Mouse (Mus musculus) ES-Bruce4 (cell line): ENCODE results near the gene Ptpn11. TPM values are rescaled to one million over a fixed set of nuclear protein-coding genes. Genes with fewer than 3 reads are reported as not detected.
"Not testable (repeated sequence)": the region's sequence is repeated elsewhere in the genome, so short reads cannot be mapped to it uniquely, and the experiment has no call there.

ENCODE experiments used
- H3K27ac ChIP-seq: 2 replicates; pipeline ENCODE4 v1.5.1; 2012; ENCODE audit warnings: low read length, inconsistent platforms; ENCODE audit not compliant: insufficient read depth
- H3K27me3 ChIP-seq: 2 replicates; pipeline ENCODE4 v1.6.1; 2012; ENCODE audit warnings: mild to moderate bottlenecking, low read length, inconsistent platforms; ENCODE audit not compliant: control insufficient read depth, poor library complexity, insufficient read depth, severe bottlenecking
- H3K36me3 ChIP-seq: 2 replicates; pipeline ENCODE4 v1.6.1; 2012; ENCODE audit warnings: inconsistent platforms, mild to moderate bottlenecking, low read length, moderate library complexity; ENCODE audit not compliant: control insufficient read depth, poor library complexity, insufficient read depth, severe bottlenecking
- H3K4me1 ChIP-seq: one replicate; pipeline ENCODE4 v1.8.1; 2011; ENCODE audit warnings: low read length; ENCODE audit not compliant: control insufficient read depth, insufficient read depth
- H3K4me3 ChIP-seq: 2 replicates; pipeline ENCODE4 v1.5.1; 2011; ENCODE audit warnings: low read depth, mild to moderate bottlenecking, low read length
- H3K9ac ChIP-seq: 2 replicates; pipeline ENCODE4 v1.6.1; 2012; ENCODE audit warnings: low read depth, mild to moderate bottlenecking, inconsistent platforms; ENCODE audit not compliant: poor library complexity, severe bottlenecking
- H3K9me3 ChIP-seq: replicated peaks from 2 replicates; pipeline ENCODE4 v1.6.1; 2012; ENCODE audit warnings: mild to moderate bottlenecking, low read length, inconsistent platforms; ENCODE audit not compliant: control insufficient read depth, poor library complexity, insufficient read depth, severe bottlenecking
- CTCF ChIP-seq: IDR thresholded peaks from one replicate; pipeline ENCODE4 v1.8.1; 2011; ENCODE audit warnings: low read depth, low read length
- EP300 ChIP-seq: IDR thresholded peaks from 2 replicates; pipeline ENCODE4 v1.6.1; 2011; ENCODE audit warnings: low read depth, low read length; ENCODE audit not compliant: insufficient read depth
- POLR2A ChIP-seq: IDR thresholded peaks from one replicate; pipeline ENCODE4 v1.8.1; 2011; ENCODE audit warnings: low read length; ENCODE audit not compliant: insufficient read depth
- polyA plus RNA-seq: library from polyadenylated mRNA; stranded (reverse); fragments of >200 nt; gene quantifications from 2 replicates; pipeline ENCODE4 v1.2.4, GENCODE M21; 2011; ENCODE audit warnings: low read depth; ENCODE audit not compliant: missing spikeins, insufficient read depth, insufficient read length

Ptpn11 gene
- polyA plus RNA-seq, 1 experiment, result 66.8 TPM

DNA sequence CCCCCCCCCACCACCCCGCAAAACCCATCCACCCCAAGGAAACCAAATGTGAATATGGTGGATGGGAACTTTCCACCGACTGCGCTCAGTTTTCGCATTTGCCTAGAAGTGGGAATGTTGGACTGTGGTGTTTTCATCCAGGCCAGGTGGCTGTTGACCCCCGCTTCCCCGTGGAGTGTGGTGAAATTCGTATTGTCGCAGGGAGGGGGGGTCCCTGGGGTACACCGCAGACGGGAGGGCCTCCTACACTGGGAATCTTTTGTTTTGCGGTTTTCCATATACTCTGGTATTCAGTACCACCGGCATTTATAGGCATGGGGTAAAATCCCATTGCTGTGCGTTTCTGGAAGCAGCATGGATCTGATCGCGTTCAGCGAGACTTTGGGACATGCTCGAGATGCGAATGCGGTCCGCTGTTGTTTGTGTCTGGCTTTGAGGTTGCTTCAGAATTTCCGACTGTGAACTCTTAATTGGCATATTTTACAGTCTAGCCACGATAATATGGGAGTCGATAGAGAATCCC, 30.2 kb upstream of the Ptpn11 start:
- Histone ChIP-seq H3K9ac (peak overlapping the region; percentile 93), H3K36me3 (no peaks in the 10 kb centered on the region), H3K4me3 (peak overlapping the region; percentile 52), H3K27ac (no peak overlapping the region), H3K4me1 (no peaks in the 10 kb centered on the region), H3K9me3 (no peaks in the 10 kb centered on the region), H3K27me3 (no peaks in the 10 kb centered on the region)
- no peak for TF ChIP-seq EP300

DNA sequence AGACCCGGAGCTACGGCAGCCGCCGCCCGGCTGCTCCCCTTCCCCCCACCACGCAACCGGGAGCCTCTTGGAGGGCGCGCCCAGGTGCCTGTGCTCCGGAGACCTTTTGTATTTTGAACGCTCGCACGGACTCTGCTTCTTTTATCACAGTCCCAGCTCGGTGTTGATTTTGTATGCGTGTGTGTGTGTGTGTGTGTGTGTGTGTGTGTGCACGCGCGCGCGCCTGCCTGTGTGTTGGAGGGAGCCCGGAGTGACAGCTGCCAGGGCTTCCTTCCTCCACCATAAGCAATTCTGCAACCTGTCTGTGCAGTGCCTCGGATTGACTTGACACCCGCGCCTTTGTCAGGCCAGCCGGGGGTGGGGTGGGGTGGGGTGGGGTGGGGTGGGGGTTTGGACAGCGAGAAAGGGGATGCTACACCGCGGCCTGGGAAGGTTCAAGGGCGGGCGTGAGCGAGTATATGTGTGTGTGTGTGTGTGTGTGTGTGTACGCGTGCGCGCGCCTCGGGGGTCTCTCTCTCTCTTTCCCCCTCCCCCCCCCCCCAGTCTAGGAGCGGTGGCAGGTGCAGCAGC, 29.6 kb upstream of the Ptpn11 start:
- peak overlapping the region; percentile 93 for H3K9ac ChIP-seq
- no peaks in the 10 kb centered on the region for H3K36me3 ChIP-seq
- no peak overlapping the region for H3K27ac ChIP-seq
- peak overlapping the region; percentile 87 for H3K4me3 ChIP-seq
- no peaks in the 10 kb centered on the region for H3K4me1 ChIP-seq
- no peaks in the 10 kb centered on the region for H3K27me3 ChIP-seq
- TF ChIP-seq CTCF (no peak), POLR2A (no peak), EP300 (no peak)
- no peaks in the 10 kb centered on the region for H3K9me3 ChIP-seq

GRCm38 (mm10) chr5:121219980-121220731, 29.0 kb upstream of the Ptpn11 start, which contains the start of gene Hectd4:
Gene Hectd4, plus strand, starts transcription at chr5:121220219.
- Histone ChIP-seq H3K9me3 (no peaks in the 10 kb centered on the region), H3K4me3 (peak within 1 kb of the TSS; percentile 87), H3K27ac (no peak within 1 kb of the TSS), H3K4me1 (no peaks in the 10 kb centered on the region), H3K9ac (peak within 1 kb of the TSS; percentile 93), H3K36me3 (no peaks in the 10 kb centered on the region), H3K27me3 (no peaks in the 10 kb centered on the region)
- TF ChIP-seq POLR2A (peak; percentile 78), CTCF (no peak)

- H3K4me3 ChIP-seq, result no peak overlapping the region
- no peaks in the 10 kb centered on the region for H3K9me3 ChIP-seq
- no peaks in the 10 kb centered on the region for H3K4me1 ChIP-seq
- H3K36me3 ChIP-seq, result no peaks in the 10 kb centered on the region
- no peak for TF ChIP-seq POLR2A
- H3K27me3 ChIP-seq, result no peaks in the 10 kb centered on the region
- H3K27ac ChIP-seq, result no peak overlapping the region
- H3K9ac ChIP-seq, result no peak overlapping the region
These were observed 28.0 kb upstream of the Ptpn11 start for GRCm38 (mm10) chr5:121219190-121219589.

DNA sequence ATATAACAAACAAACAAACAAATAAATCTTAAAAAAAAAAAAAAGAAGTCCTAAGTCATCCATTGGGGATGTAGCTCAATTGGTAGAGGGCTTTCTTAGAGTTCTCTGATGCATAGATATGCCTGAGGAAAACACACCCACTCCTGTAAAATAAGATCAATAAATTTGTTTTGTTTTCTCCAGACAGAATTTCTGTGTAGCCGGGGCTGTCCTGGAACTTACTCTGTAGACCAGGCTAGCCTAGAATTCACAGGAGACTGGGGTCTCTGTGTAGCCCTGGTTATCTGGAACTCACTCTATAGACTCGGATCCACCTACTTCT, 26.1 kb upstream of the Ptpn11 start:
- Histone ChIP-seq H3K4me3 (no peak overlapping the region), H3K27ac (no peak overlapping the region), H3K9ac (no peak overlapping the region), H3K9me3 (no peaks in the 10 kb centered on the region), H3K36me3 (no peaks in the 10 kb centered on the region), H3K27me3 (no peaks in the 10 kb centered on the region), H3K4me1 (no peaks in the 10 kb centered on the region)
- TF ChIP-seq POLR2A (no peak), CTCF (no peak), EP300 (no peak)

GRCm38 (mm10) chr5:121216584-121217312, 25.6 kb upstream of the Ptpn11 start:
- H3K4me1 ChIP-seq, H3K9me3 ChIP-seq, H3K36me3 ChIP-seq, H3K27me3 ChIP-seq, H3K9ac ChIP-seq, H3K4me3 ChIP-seq, H3K27ac ChIP-seq: not testable (repeated sequence)
